Mouse (Mus musculus): ENCODE results near the gene Gm13691.
"Not testable (repeated sequence)": the region's sequence is repeated elsewhere in the genome, so short reads cannot be mapped to it uniquely, and the experiment has no call there.

Gene Gm13691

GRCm38 (mm10) chr2:84032505-84032904 is 42.2 kb downstream of the Gm13691 start:
- DNase-seq (ENCODE audit: low spot score in 2 of 2), result no peak

DNA sequence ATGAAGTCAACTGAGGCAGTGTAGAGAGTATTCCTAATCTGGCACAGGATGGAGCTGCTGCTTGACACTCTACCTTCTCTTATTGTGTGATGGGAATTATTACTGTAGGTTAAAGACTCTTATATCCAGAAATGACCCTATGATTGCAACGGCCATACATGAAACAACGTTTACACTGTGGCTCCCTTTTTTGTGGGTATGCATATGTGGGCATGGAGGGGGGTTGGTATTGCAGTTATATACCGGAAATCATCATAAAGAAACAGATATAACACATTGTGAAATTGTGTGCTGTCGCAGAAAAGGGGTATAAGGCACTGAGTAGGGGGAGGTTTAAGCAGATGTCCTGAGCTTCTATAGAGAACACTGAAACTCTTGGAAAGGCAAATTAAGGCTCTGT is 45.6 kb downstream of the Gm13691 start:
- DNase-seq (ENCODE audit: low spot score in 2 of 2), result no peak

DNA sequence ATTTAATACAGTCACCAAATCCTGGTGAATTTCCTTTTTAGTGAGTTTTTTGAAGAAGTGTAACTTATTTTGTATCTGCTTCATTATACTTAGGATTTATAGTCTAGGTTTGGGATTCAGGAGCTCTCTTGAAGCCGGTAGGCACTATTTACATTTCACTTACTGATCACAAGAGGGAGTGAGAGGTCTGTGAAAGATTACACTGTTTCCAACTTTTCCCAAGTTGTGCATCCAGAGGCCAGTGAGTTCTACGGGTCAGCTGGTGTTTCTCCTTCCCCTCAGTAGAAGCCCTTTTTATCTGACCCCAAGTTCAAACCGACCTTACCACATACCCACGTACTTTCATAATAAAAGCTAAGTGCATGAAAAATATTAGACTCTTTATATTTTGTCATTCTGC is 47.0 kb downstream of the Gm13691 start:
- no peak for DNase-seq (ENCODE audit: low spot score in 2 of 2)

DNA sequence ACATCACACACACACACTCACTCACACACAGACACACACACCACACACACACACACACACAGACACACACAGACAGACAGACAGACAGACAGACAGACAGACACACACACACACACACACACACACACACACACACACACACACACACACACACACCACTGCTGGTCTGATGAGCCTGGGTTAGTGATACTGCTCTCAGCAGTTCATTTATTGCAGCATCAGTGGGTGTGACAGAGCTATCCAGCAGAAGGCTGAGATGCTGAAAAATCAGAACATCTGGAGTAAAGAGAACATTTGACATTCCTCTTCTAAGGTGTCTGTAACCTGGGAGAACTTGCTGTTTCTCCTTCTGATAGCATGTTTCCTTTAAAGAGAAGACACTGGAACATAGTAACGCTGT is 47.6 kb downstream of the Gm13691 start:
- DNase-seq (ENCODE audit: low spot score in 2 of 2), result not testable (repeated sequence)

DNA sequence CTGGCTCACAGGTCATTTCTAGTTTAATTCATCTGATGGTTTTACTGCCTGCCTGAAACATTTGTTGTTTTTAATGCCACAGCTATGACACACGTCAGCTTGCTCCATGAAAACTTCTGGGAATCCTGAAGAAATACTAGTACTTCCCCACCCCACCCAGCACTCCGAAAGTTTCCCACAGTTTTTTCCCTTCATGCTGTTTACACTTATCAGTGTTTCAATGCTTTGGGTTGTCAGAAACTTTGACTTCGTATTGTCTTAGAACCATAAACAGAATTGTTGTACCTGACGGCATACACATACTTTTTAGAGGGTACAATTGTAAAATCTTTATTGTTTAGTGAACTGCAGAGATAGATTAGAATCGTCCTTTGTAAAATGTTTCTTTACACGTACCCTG is 48.9 kb downstream of the Gm13691 start:
- no peak for DNase-seq (ENCODE audit: low spot score in 2 of 2)

All from urinary bladder, postnatal 4 days (tissue).